8 mouse cellular contexts compared by ENCODE assay signal in the genomic region with DNA sequence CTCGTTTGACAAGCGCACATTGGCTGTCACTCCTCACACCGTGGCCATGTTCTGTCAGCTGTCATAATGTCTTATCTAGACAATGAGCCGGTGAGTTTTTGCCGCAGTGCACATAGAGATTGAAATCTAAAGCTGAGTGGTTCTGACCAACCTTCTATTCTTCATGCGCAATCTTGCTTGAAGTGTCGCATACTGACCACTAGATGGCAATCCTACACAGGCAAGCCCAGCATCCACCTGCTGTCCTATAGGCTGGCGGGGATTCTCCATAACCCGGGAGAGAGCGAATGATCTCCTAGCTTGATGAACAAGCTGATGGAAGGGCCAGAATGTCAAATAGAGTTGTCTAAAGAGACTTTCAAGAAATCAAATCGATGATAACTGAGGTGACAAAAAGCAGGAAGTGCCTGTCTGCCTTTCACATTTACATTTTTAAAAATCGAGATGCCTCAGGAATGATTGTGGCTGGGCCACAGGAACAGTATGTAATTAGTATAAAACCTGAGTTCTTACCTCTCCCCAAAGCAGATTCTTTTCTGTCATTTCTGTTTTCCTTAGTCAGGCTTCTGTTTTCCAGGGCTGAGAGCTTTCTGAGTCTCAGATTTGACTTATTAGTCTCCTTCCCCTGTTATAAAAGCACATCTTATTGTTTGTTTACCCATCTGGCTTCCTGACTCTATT.
DNase-seq lines count a peak whose midpoint lies in the region; ATAC-seq lines count a peak whose summit lies in the region.

No protein-coding gene starts in this region.

- no peak overlapping the region for H3K9ac ChIP-seq in neural tube, embryonic 11.5 days (ENCODE audit: low read length)

- no peaks in the 10 kb centered on the region for H3K27me3 ChIP-seq in limb, embryonic 10.5 days (ENCODE audit: low read depth, poor library complexity, severe bottlenecking)
- H3K27me3 ChIP-seq in neural tube, embryonic 11.5 days (ENCODE audit: control insufficient read depth, insufficient read depth, low read length) = no peaks in the 10 kb centered on the region

- no peaks in the 10 kb centered on the region for H3K36me3 ChIP-seq in limb, embryonic 10.5 days
- no peaks in the 10 kb centered on the region for H3K36me3 ChIP-seq in neural tube, embryonic 11.5 days (ENCODE audit: control insufficient read depth, insufficient read depth, low read length)

- peak; percentile 13 for DNase-seq in urinary bladder, postnatal 25 days (ENCODE audit: low spot score)
- DNase-seq in urinary bladder, adult 2 months (ENCODE audit: low spot score) = no peak
- DNase-seq in cerebellum, adult 8-10 months = peak; percentile 45
- peak; percentile 59 to 90 for DNase-seq in frontal cortex, adult 2 months (ENCODE audit: extremely low spot score in 1 of 2, low spot score in 1 of 2)
- DNase-seq in kidney, adult 9 months = peak; percentile 38
- DNase-seq in limb, embryonic 10.5 days (ENCODE audit: low spot score) = peak; percentile 43
- peak; percentile 51 for DNase-seq in neural tube, embryonic 11.5 days (ENCODE audit: low spot score)
- DNase-seq in thymus, postnatal 4 days = peak; percentile 21

- no peaks in the 10 kb centered on the region for H3K9me3 ChIP-seq in limb, embryonic 10.5 days (replicated peaks)
- H3K9me3 ChIP-seq in neural tube, embryonic 11.5 days (ENCODE audit: control insufficient read depth, low read length) = no peaks in the 10 kb centered on the region

- ATAC-seq in neural tube, embryonic 11.5 days (ENCODE audit: insufficient read depth, low FRiP score, low TSS enrichment) = peak; percentile 89

- H3K27ac ChIP-seq in limb, embryonic 10.5 days = no peak overlapping the region
- no peak overlapping the region for H3K27ac ChIP-seq in neural tube, embryonic 11.5 days (ENCODE audit: low read depth, low read length)

- no peaks in the 10 kb centered on the region for H3K4me1 ChIP-seq in limb, embryonic 10.5 days
- H3K4me1 ChIP-seq in neural tube, embryonic 11.5 days (ENCODE audit: control insufficient read depth, insufficient read depth, low read length) = no peaks in the 10 kb centered on the region

- no peak overlapping the region for H3K4me3 ChIP-seq in limb, embryonic 10.5 days
- no peak overlapping the region for H3K4me3 ChIP-seq in neural tube, embryonic 11.5 days (ENCODE audit: low read depth, low read length)

- WGBS in limb, embryonic 10.5 days = 33% methylated on average over 12 of the region's 12 CpGs
- 32% methylated on average over 12 of the region's 12 CpGs for WGBS in neural tube, embryonic 11.5 days

- no peak overlapping the region for H3K4me2 ChIP-seq in neural tube, embryonic 11.5 days (ENCODE audit: low read depth)
